Mouse (Mus musculus): ENCODE data around the gene Phf13. TPM values are rescaled to one million over a fixed set of nuclear protein-coding genes. Genes with fewer than 3 reads are reported as not detected.
A peak's percentile ranks its signal among the peaks of the same experiment; 100 is the strongest.

The Phf13 gene
- polyA plus RNA-seq, 1 experiment = 9.3 TPM

DNA sequence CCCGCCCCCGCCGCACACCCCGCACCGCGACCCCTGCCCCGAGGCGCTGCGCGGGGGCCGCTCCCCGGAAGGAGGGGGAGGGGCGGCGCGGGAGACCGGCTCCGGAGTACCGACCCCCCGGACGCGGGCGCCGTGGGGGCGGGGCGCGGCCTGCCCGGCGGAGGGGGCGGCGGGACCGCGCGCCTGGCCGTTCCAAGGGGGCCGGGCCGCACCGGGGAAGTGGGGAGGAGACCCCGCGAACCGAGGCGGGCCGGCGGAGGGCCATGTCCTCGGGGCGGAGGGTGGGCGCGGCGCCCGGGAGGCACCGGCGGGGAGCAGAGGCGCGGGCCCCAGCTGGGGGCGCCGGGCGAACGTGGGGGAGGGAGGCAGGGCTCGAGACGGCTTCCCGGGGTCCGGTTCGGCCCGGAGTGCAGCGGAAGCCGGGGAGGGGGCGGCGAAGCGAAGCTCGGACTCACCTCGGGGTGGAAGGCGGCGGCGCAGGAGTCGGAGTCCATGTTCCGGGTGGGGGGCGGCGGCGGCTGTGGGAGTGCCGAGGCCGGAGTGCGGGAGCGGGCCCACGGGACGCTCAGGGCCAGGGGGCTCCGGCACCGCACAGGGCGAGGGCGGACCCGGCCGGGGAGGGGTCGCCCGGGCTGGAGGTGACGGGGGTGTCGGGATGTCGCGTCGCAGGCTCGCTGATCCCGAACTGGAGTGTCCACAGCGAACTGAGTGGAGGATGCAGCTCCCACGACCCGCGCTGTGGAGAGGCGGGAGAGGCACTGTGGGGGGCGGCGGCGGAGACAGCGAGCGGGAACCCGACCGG lies 486 bp downstream of the Phf13 start:
- TF ChIP-seq POLR2A (IDR thresholded peaks at IDR 0.05; ENCODE audit: extremely low read depth, insufficient read depth, low read length) = no peak
- no peak for TF ChIP-seq CTCF (IDR thresholded peaks at IDR 0.05; ENCODE audit: extremely low read depth, insufficient read depth, low read length)
- H3K27ac ChIP-seq (ENCODE audit: insufficient read depth, low read length) = no peak overlapping the region
- H3K4me3 ChIP-seq (ENCODE audit: insufficient read depth, low read length) = peak overlapping the region; percentile 87

GRCm38 (mm10) chr4:151994228-151995171 lies 1.6 kb downstream of the Phf13 start:
- Histone ChIP-seq H3K4me3 (ENCODE audit: insufficient read depth, low read length) (peak overlapping the region; percentile 87), H3K27ac (ENCODE audit: insufficient read depth, low read length) (no peak overlapping the region), H3K4me1 (ENCODE audit: control insufficient read depth, insufficient read depth, low read length) (no peaks in the 10 kb centered on the region; the same call in 1 of the 2 replicates)
- TF ChIP-seq POLR2A (IDR thresholded peaks at IDR 0.05; ENCODE audit: extremely low read depth, insufficient read depth, low read length) (no peak), CTCF (IDR thresholded peaks at IDR 0.05; ENCODE audit: extremely low read depth, insufficient read depth, low read length) (no peak)

More for the DNA sequence above, 486 bp downstream of the Phf13 start:
- peaks cover 3% of the 10 kb centered on the region; the same call in 1 of the 2 replicates for H3K4me1 ChIP-seq (ENCODE audit: control insufficient read depth, insufficient read depth, low read length)

- no peak overlapping the region for H3K27ac ChIP-seq (ENCODE audit: insufficient read depth, low read length)
- H3K4me1 ChIP-seq (ENCODE audit: control insufficient read depth, insufficient read depth, low read length) = no peaks in the 10 kb centered on the region; the same call in 1 of the 2 replicates
- no peak for TF ChIP-seq CTCF (IDR thresholded peaks at IDR 0.05; ENCODE audit: extremely low read depth, insufficient read depth, low read length)
- TF ChIP-seq POLR2A (IDR thresholded peaks at IDR 0.05; ENCODE audit: extremely low read depth, insufficient read depth, low read length) = no peak
- H3K4me3 ChIP-seq (ENCODE audit: insufficient read depth, low read length) = no peak overlapping the region
These were observed 3.0 kb downstream of the Phf13 start for GRCm38 (mm10) chr4:151993035-151993434.

GRCm38 (mm10) chr4:151992091-151992490 lies 4.0 kb downstream of the Phf13 start:
- no peaks in the 10 kb centered on the region; the same call in none of the 2 replicates for H3K4me1 ChIP-seq (ENCODE audit: control insufficient read depth, insufficient read depth, low read length)
- TF ChIP-seq CTCF (IDR thresholded peaks at IDR 0.05; ENCODE audit: extremely low read depth, insufficient read depth, low read length) (no peak), POLR2A (IDR thresholded peaks at IDR 0.05; ENCODE audit: extremely low read depth, insufficient read depth, low read length) (no peak)
- H3K27ac ChIP-seq (ENCODE audit: insufficient read depth, low read length) = no peak overlapping the region
- no peak overlapping the region for H3K4me3 ChIP-seq (ENCODE audit: insufficient read depth, low read length)

DNA sequence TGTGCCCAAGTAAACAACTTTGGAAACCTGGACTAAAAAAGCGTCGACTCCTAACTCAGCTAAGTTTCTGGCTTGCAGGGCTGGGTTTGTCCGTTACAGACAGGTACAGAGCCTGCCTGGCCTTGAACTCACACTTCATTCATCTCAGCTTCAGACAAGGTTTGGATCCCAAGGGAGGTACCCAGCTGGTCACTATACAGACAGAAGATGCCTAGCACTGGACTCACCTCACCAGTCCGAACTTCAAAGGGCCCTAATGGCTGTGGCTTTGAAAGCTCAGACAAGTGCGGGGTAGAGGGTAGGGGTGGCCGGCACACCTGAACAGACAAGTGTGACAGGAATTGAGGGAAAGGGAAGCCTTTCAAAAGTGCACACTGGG lies 7.0 kb downstream of the Phf13 start:
- H3K4me3 ChIP-seq (ENCODE audit: insufficient read depth, low read length) = peak overlapping the region; percentile 94; the same call in 1 of the 2 replicates
- no peak overlapping the region for H3K27ac ChIP-seq (ENCODE audit: insufficient read depth, low read length)
- H3K4me1 ChIP-seq (ENCODE audit: control insufficient read depth, insufficient read depth, low read length) = peaks cover 2% of the 10 kb centered on the region; the same call in 1 of the 2 replicates
- TF ChIP-seq POLR2A (IDR thresholded peaks at IDR 0.05; ENCODE audit: extremely low read depth, insufficient read depth, low read length) (no peak), CTCF (IDR thresholded peaks at IDR 0.05; ENCODE audit: extremely low read depth, insufficient read depth, low read length) (no peak)

DNA sequence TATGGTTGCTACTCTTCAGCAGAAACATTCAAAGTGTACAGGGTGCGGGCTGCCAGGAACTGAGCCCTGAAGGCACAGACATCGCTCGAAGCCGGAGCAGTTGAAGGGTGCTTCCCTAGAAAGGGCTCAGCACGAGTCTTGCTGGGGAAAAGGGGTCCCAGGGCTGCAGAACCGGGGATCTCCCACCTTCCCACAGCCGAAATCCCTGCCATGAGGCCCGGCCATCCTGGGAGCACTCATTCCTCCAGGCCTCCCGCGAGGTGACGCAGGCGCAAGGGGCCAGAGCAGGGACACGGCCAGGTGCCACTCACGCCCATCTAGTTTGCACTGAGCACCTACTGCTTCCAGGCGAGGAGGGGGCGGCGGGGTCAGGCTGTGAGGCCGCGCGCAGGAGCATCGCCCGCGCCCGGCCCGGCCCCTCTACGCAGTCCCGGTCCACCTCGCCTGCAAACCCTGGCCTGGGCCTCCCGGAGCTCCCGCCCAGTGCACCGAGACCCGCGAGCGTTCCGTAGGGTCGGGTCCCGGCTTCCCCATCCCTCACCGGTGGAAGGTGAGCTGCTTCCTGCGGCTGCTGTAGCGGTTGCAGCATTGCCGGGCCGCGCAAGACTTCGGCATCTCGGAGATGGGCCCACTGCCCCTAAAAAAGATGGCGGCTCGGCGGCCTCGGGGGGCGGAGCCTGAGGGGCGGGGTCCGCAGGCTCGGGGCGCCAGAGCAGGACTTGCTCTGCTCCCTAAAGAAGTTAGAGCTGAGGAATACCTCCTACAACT lies 7.5 kb downstream of the Phf13 start, which contains the start of gene Thap3:
TSS of gene Thap3 (minus strand) at position 656 of the 768 bp plus-strand sequence.
- 0 out of 2 replicates have a peak, but pooled peaks have one; percentile 42 for TF ChIP-seq POLR2A (IDR thresholded peaks at IDR 0.05; ENCODE audit: extremely low read depth, insufficient read depth, low read length)
- TF ChIP-seq CTCF (IDR thresholded peaks at IDR 0.05; ENCODE audit: extremely low read depth, insufficient read depth, low read length) = no peak
- Histone ChIP-seq H3K27ac (ENCODE audit: insufficient read depth, low read length) (peak within 1 kb of the TSS; percentile 80), H3K4me3 (ENCODE audit: insufficient read depth, low read length) (peak within 1 kb of the TSS; percentile 94), H3K4me1 (ENCODE audit: control insufficient read depth, insufficient read depth, low read length) (peaks cover 2% of the 10 kb centered on the region; the same call in 1 of the 2 replicates)

DNA sequence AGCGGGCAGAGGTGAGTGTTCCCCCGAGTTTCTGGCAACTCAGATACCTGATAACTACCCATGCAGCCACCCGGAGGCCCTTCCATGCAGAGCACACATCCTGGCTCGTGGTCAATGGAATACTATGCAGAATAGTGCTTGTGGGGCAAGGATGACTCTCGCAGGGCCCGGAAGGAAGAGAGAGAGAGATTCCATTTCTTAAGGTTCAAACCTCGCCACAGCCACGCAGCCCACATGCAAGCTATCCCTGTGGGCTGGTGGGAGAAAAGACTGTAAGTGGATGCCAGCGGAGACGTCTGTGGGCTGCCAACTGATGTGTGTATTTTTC lies 8.1 kb downstream of the Phf13 start:
- H3K4me3 ChIP-seq (ENCODE audit: insufficient read depth, low read length) = peak overlapping the region; percentile 94
- no peak overlapping the region for H3K27ac ChIP-seq (ENCODE audit: insufficient read depth, low read length)
- peaks cover 2% of the 10 kb centered on the region; the same call in 1 of the 2 replicates for H3K4me1 ChIP-seq (ENCODE audit: control insufficient read depth, insufficient read depth, low read length)
- no peak for TF ChIP-seq POLR2A (IDR thresholded peaks at IDR 0.05; ENCODE audit: extremely low read depth, insufficient read depth, low read length)
- TF ChIP-seq CTCF (IDR thresholded peaks at IDR 0.05; ENCODE audit: extremely low read depth, insufficient read depth, low read length) = no peak

- no peak overlapping the region for H3K27ac ChIP-seq (ENCODE audit: insufficient read depth, low read length)
- H3K4me3 ChIP-seq (ENCODE audit: insufficient read depth, low read length) = no peak overlapping the region
- no peak for TF ChIP-seq POLR2A (IDR thresholded peaks at IDR 0.05; ENCODE audit: extremely low read depth, insufficient read depth, low read length)
- TF ChIP-seq CTCF (IDR thresholded peaks at IDR 0.05; ENCODE audit: extremely low read depth, insufficient read depth, low read length) = no peak
- H3K4me1 ChIP-seq (ENCODE audit: control insufficient read depth, insufficient read depth, low read length) = peaks cover 2% of the 10 kb centered on the region; the same call in 1 of the 2 replicates
These were observed 9.4 kb downstream of the Phf13 start for GRCm38 (mm10) chr4:151986650-151987049.
